In genomic region chr4:43631956-43632920, GRCm38 (mm10) we compare ENCODE assay signal across 8 mouse cellular contexts. TPM values are rescaled to one million over a fixed set of nuclear protein-coding genes. Genes with fewer than 3 reads are reported as not detected.
DNase-seq lines count a peak whose midpoint lies in the region; ATAC-seq and TF ChIP-seq lines count a peak whose summit lies in the region.

No protein-coding gene starts in this region.

- H3K4me1 ChIP-seq in embryonic fibroblast, embryonic 13.5 days (ENCODE audit: control insufficient read depth, insufficient read depth, low read length) = peaks cover 7% of the 10 kb centered on the region
- peaks cover 28% of the 10 kb centered on the region for H3K4me1 ChIP-seq in hindbrain, embryonic 16.5 days (ENCODE audit: control insufficient read depth, insufficient read depth, low read depth, low read length)
- peaks cover 8% of the 10 kb centered on the region for H3K4me1 ChIP-seq in liver, embryonic 16.5 days (ENCODE audit: control insufficient read depth, low read depth, low read length)

- WGBS in hindbrain, embryonic 16.5 days = 38% methylated on average over 41 of the region's 42 CpGs
- WGBS in liver, embryonic 16.5 days (ENCODE audit: insufficient replicate concordance) = 59% methylated on average over 42 of the region's 42 CpGs

- TF ChIP-seq CTCF in embryonic fibroblast, embryonic 13.5 days (IDR thresholded peaks at IDR 0.05; ENCODE audit: borderline replicate concordance, insufficient read depth, low read length) = no peak

- peak overlapping the region; percentile 84 for H3K4me3 ChIP-seq in embryonic fibroblast, embryonic 13.5 days (ENCODE audit: insufficient read depth, low read length)
- H3K4me3 ChIP-seq in hindbrain, embryonic 16.5 days (ENCODE audit: low read length) = peak overlapping the region; percentile 64
- H3K4me3 ChIP-seq in liver, embryonic 16.5 days (ENCODE audit: low read depth, low read length) = peak overlapping the region; percentile 58; the same call in 1 of the 2 replicates

- H3K27me3 ChIP-seq in hindbrain, embryonic 16.5 days (replicated peaks; ENCODE audit: control insufficient read depth, insufficient read depth, low read length) = no peaks in the 10 kb centered on the region
- peaks cover 30% of the 10 kb centered on the region for H3K27me3 ChIP-seq in liver, embryonic 16.5 days (ENCODE audit: control insufficient read depth, insufficient read depth, low read depth, low read length)

- peak; percentile 18 to 21 for DNase-seq in layer of hippocampus, postnatal 36 days
- DNase-seq in layer of hippocampus, adult 9-11 months = no peak
- peak; percentile 23 for DNase-seq in ZHBTc4 (ENCODE audit: low read depth, low spot score)
- no peak for DNase-seq in c-Kit-positive CD71-positive TER-119-positive erythroid progenitor cells, embryonic 14.5 days (ENCODE audit: low spot score)
- no peak for DNase-seq in spleen, adult 12 weeks (ENCODE audit: low spot score)

- peak overlapping the region; percentile 92 for H3K4me2 ChIP-seq in hindbrain, embryonic 16.5 days (ENCODE audit: low read length)
- H3K4me2 ChIP-seq in liver, embryonic 16.5 days (ENCODE audit: low read depth, low read length) = no peak overlapping the region

- peak; percentile 15; the same call in 1 of the 2 replicates for ATAC-seq in hindbrain, embryonic 16.5 days
- ATAC-seq in liver, embryonic 16.5 days (ENCODE audit: low read depth) = no peak

- H3K9ac ChIP-seq in hindbrain, embryonic 16.5 days (ENCODE audit: low read depth, low read length) = peak overlapping the region; percentile 92
- no peak overlapping the region for H3K9ac ChIP-seq in liver, embryonic 16.5 days (ENCODE audit: low read depth, low read length)

- H3K9me3 ChIP-seq in hindbrain, embryonic 16.5 days (ENCODE audit: control insufficient read depth, low read length) = no peaks in the 10 kb centered on the region
- no peaks in the 10 kb centered on the region for H3K9me3 ChIP-seq in liver, embryonic 16.5 days (replicated peaks; ENCODE audit: control insufficient read depth, low read length)

- 0 out of 2 replicates have a peak overlapping the region, but pooled peaks have one; percentile 21 for H3K27ac ChIP-seq in embryonic fibroblast, embryonic 13.5 days (ENCODE audit: insufficient read depth, low read length)
- H3K27ac ChIP-seq in hindbrain, embryonic 16.5 days (ENCODE audit: low read depth, low read length) = peak overlapping the region; percentile 82
- no peak overlapping the region for H3K27ac ChIP-seq in liver, embryonic 16.5 days (ENCODE audit: low read length)

- H3K36me3 ChIP-seq in hindbrain, embryonic 16.5 days (ENCODE audit: control insufficient read depth, insufficient read depth, low read length) = no peaks in the 10 kb centered on the region
- no peaks in the 10 kb centered on the region for H3K36me3 ChIP-seq in liver, embryonic 16.5 days (ENCODE audit: control insufficient read depth, insufficient read depth)

- 0 out of 2 replicates have a peak, but pooled peaks have one; percentile 23 for TF ChIP-seq POLR2A in embryonic fibroblast, embryonic 13.5 days (IDR thresholded peaks at IDR 0.05; ENCODE audit: low read depth, low read length)

RNA-seq across cellular contexts. Expression of gene Npr2, which starts 0.5 kb away (rescaled TPM):
- total RNA-seq in layer of hippocampus, postnatal 36 days (2021) = 10 to 100 TPM; 51.6 to 59.1 TPM
- 60.0 and 62.1 TPM in 2 replicates for polyA plus RNA-seq in embryonic fibroblast, embryonic 13.5 days (2011; ENCODE audit: insufficient read length, low read depth, missing spikeins)
- 10.8 and 12.6 TPM in 2 replicates for polyA plus RNA-seq in hindbrain, embryonic 16.5 days (2015; fragmentation: Nextera tagmentation; extraction: Ambion mirVana)
- 0.49 and 0.91 TPM in 2 replicates for polyA plus RNA-seq in liver, embryonic 16.5 days (2015; fragmentation: Nextera tagmentation; extraction: Ambion mirVana)

RNA-seq across cellular contexts. Expression of gene Spag8, which starts 21.2 kb away (rescaled TPM):
- total RNA-seq in layer of hippocampus, postnatal 36 days (2021) = 1 to 10 TPM in 1 of 2 experiments, under 1 TPM in 1; 0.87 to 1.4 TPM
- not detected in 2 replicates for polyA plus RNA-seq in embryonic fibroblast, embryonic 13.5 days (2011; ENCODE audit: insufficient read length, low read depth, missing spikeins)
- 9.3 and 10.3 TPM in 2 replicates for polyA plus RNA-seq in hindbrain, embryonic 16.5 days (2015; fragmentation: Nextera tagmentation; extraction: Ambion mirVana)
- 0.08 and 0.20 TPM in 2 replicates for polyA plus RNA-seq in liver, embryonic 16.5 days (2015; fragmentation: Nextera tagmentation; extraction: Ambion mirVana)

RNA-seq across cellular contexts. Expression of gene Hint2, which starts 24.0 kb away (rescaled TPM):
- total RNA-seq in layer of hippocampus, postnatal 36 days (2021) = 10 to 100 TPM; 29.6 to 33.2 TPM
- 22.9 and 27.9 TPM in 2 replicates for polyA plus RNA-seq in embryonic fibroblast, embryonic 13.5 days (2011; ENCODE audit: insufficient read length, low read depth, missing spikeins)
- polyA plus RNA-seq in hindbrain, embryonic 16.5 days (2015; fragmentation: Nextera tagmentation; extraction: Ambion mirVana) = 68.7 and 77.8 TPM in 2 replicates
- 63.9 and 68.5 TPM in 2 replicates for polyA plus RNA-seq in liver, embryonic 16.5 days (2015; fragmentation: Nextera tagmentation; extraction: Ambion mirVana)

RNA-seq across cellular contexts. Expression of gene Tmem8b, which starts 36.5 kb away (rescaled TPM):
- 10 to 100 TPM; 66.7 to 67.3 TPM for total RNA-seq in layer of hippocampus, postnatal 36 days (2021)
- 5.2 and 7.4 TPM in 2 replicates for polyA plus RNA-seq in embryonic fibroblast, embryonic 13.5 days (2011; ENCODE audit: insufficient read length, low read depth, missing spikeins)
- polyA plus RNA-seq in hindbrain, embryonic 16.5 days (2015; fragmentation: Nextera tagmentation; extraction: Ambion mirVana) = 12.0 and 13.9 TPM in 2 replicates
- polyA plus RNA-seq in liver, embryonic 16.5 days (2015; fragmentation: Nextera tagmentation; extraction: Ambion mirVana) = 0.22 and 0.23 TPM in 2 replicates

RNA-seq across cellular contexts. Expression of gene Fam221b, which starts 36.7 kb away (rescaled TPM):
- total RNA-seq in layer of hippocampus, postnatal 36 days (2021) = 1 to 10 TPM; 1.3 to 1.5 TPM
- polyA plus RNA-seq in embryonic fibroblast, embryonic 13.5 days (2011; ENCODE audit: insufficient read length, low read depth, missing spikeins) = 0.62 and 0.67 TPM in 2 replicates
- polyA plus RNA-seq in hindbrain, embryonic 16.5 days (2015; fragmentation: Nextera tagmentation; extraction: Ambion mirVana) = 1.5 and 2.0 TPM in 2 replicates
- polyA plus RNA-seq in liver, embryonic 16.5 days (2015; fragmentation: Nextera tagmentation; extraction: Ambion mirVana) = 0.63 and 1.0 TPM in 2 replicates

Comparison
In these comparisons a context has a peak if more than half of its experiments do, and no peak if none do; other contexts are left out.
1. DNase-seq: peak in layer of hippocampus, postnatal 36 days (2 of 2) and ZHBTc4 (single experiment); none in layer of hippocampus, adult 9-11 months (single experiment), c-Kit-positive CD71-positive TER-119-positive erythroid progenitor cells, embryonic 14.5 days (single experiment) and spleen, adult 12 weeks (single experiment).
2. Peak in every context shown above with its lines, with median percentiles within 50 percentile points of each other: H3K4me3 ChIP-seq.